Mouse (Mus musculus) liver, adult 2 months (tissue): Measurements from ENCODE around the gene Cdk1.

Experiments used
- CTCF ChIP-seq: fragments of 200-500 bp; IDR thresholded peaks from 2 replicates; pipeline ENCODE4 v1.5.1; 2011; ENCODE audit warnings: low read depth, low read length, control low read depth
- POLR2A ChIP-seq: fragments of 200-500 bp; IDR thresholded peaks from 2 replicates; pipeline ENCODE4 v1.6.1; 2011; ENCODE audit warnings: low read length, control low read depth; ENCODE audit not compliant: insufficient read depth; ENCODE audit errors: extremely low read depth

DNA sequence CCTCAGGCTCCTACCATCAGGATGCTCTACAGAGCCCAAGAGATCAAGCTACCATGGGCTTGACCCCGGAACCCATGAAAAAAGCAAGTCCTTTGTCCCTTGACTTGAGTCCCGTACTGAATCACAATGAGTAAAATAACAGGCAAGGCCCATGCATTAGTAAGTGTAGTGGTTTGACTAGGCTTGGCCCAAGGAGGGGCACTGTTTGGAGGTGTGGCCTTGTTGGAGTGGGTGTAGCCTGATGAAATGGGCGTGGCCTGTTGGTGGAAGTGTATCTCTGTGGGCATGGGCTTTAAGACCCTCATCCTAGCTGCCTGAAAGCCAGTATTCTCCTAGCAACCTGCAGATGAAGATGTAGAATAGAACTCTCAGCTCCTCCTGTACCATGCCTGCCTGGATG is 47.9 kb downstream of the Cdk1 start:
- TF ChIP-seq CTCF (no peak), POLR2A (no peak)
